Mouse (Mus musculus): ENCODE data around the gene Csrp1. TPM values are rescaled to one million over a fixed set of nuclear protein-coding genes. Genes with fewer than 3 reads are reported as not detected.
A peak's percentile ranks its signal among the peaks of the same experiment; 100 is the strongest.

Gene Csrp1
- polyA plus RNA-seq, 1 experiment from 2014 or later, result 24.9 TPM

GRCm38 (mm10) chr1:135759685-135760084, 39.8 kb downstream of the Csrp1 start:
- WGBS, result 34% methylated on average over 4 of the region's 4 CpGs
- H3K36me3 ChIP-seq (ENCODE audit: control insufficient read depth, insufficient read depth, low read length), result no peaks in the 10 kb centered on the region
- H3K9ac ChIP-seq (ENCODE audit: low read length), result no peak overlapping the region
- H3K9me3 ChIP-seq (replicated peaks; ENCODE audit: control insufficient read depth, low read length), result no peaks in the 10 kb centered on the region
- ATAC-seq (no peak), DNase-seq (ENCODE audit: low spot score) (no peak)
- no peaks in the 10 kb centered on the region for H3K27me3 ChIP-seq (replicated peaks; ENCODE audit: control insufficient read depth, insufficient read depth, low read length)
- H3K4me1 ChIP-seq (ENCODE audit: control insufficient read depth, insufficient read depth, low read length), result no peaks in the 10 kb centered on the region
- no peak overlapping the region for H3K4me3 ChIP-seq (ENCODE audit: low read depth, low read length)
- no peak overlapping the region for H3K27ac ChIP-seq (ENCODE audit: low read depth, low read length)
- no peak overlapping the region for H3K4me2 ChIP-seq (ENCODE audit: low read length)

GRCm38 (mm10) chr1:135760216-135760615, 40.4 kb downstream of the Csrp1 start:
- H3K9me3 ChIP-seq (replicated peaks; ENCODE audit: control insufficient read depth, low read length), result no peaks in the 10 kb centered on the region
- no peak overlapping the region for H3K9ac ChIP-seq (ENCODE audit: low read length)
- H3K4me1 ChIP-seq (ENCODE audit: control insufficient read depth, insufficient read depth, low read length), result no peaks in the 10 kb centered on the region
- no peaks in the 10 kb centered on the region for H3K27me3 ChIP-seq (replicated peaks; ENCODE audit: control insufficient read depth, insufficient read depth, low read length)
- no peak overlapping the region for H3K27ac ChIP-seq (ENCODE audit: low read depth, low read length)
- ATAC-seq (no peak), DNase-seq (ENCODE audit: low spot score) (no peak)
- no peak overlapping the region for H3K4me3 ChIP-seq (ENCODE audit: low read depth, low read length)
- no peak overlapping the region for H3K4me2 ChIP-seq (ENCODE audit: low read length)
- WGBS, result 74% methylated on average over 8 of the region's 8 CpGs
- no peaks in the 10 kb centered on the region for H3K36me3 ChIP-seq (ENCODE audit: control insufficient read depth, insufficient read depth, low read length)

GRCm38 (mm10) chr1:135761728-135762127, 41.9 kb downstream of the Csrp1 start:
- no peaks in the 10 kb centered on the region for H3K9me3 ChIP-seq (replicated peaks; ENCODE audit: control insufficient read depth, low read length)
- H3K4me1 ChIP-seq (ENCODE audit: control insufficient read depth, insufficient read depth, low read length), result peaks cover 4% of the 10 kb centered on the region
- no peak overlapping the region for H3K27ac ChIP-seq (ENCODE audit: low read depth, low read length)
- no peak overlapping the region for H3K4me2 ChIP-seq (ENCODE audit: low read length)
- no peaks in the 10 kb centered on the region for H3K27me3 ChIP-seq (replicated peaks; ENCODE audit: control insufficient read depth, insufficient read depth, low read length)
- no peak overlapping the region for H3K4me3 ChIP-seq (ENCODE audit: low read depth, low read length)
- H3K9ac ChIP-seq (ENCODE audit: low read length), result no peak overlapping the region
- DNase-seq (ENCODE audit: low spot score) (no peak), ATAC-seq (no peak)
- H3K36me3 ChIP-seq (ENCODE audit: control insufficient read depth, insufficient read depth, low read length), result no peaks in the 10 kb centered on the region
- 92% methylated on average over 5 of the region's 5 CpGs for WGBS

- H3K9me3 ChIP-seq (replicated peaks; ENCODE audit: control insufficient read depth, low read length), result no peaks in the 10 kb centered on the region
- no peak overlapping the region for H3K27ac ChIP-seq (ENCODE audit: low read depth, low read length)
- H3K36me3 ChIP-seq (ENCODE audit: control insufficient read depth, insufficient read depth, low read length), result no peaks in the 10 kb centered on the region
- H3K4me3 ChIP-seq (ENCODE audit: low read depth, low read length), result no peak overlapping the region
- no peak for ATAC-seq
- no peak overlapping the region for H3K4me2 ChIP-seq (ENCODE audit: low read length)
- DNase-seq (ENCODE audit: low spot score), result no peak
- H3K4me1 ChIP-seq (ENCODE audit: control insufficient read depth, insufficient read depth, low read length), result peaks cover 10% of the 10 kb centered on the region
- WGBS, result 77% methylated on average over 9 of the region's 9 CpGs
- H3K27me3 ChIP-seq (replicated peaks; ENCODE audit: control insufficient read depth, insufficient read depth, low read length), result no peaks in the 10 kb centered on the region
- H3K9ac ChIP-seq (ENCODE audit: low read length), result no peak overlapping the region
Measured at GRCm38 (mm10) chr1:135763503-135764205, 43.8 kb downstream of the Csrp1 start.

- WGBS, result 69% methylated on average over 2 of the region's 2 CpGs
- Histone ChIP-seq H3K4me1 (ENCODE audit: control insufficient read depth, insufficient read depth, low read length) (peaks cover 10% of the 10 kb centered on the region), H3K36me3 (ENCODE audit: control insufficient read depth, insufficient read depth, low read length) (no peaks in the 10 kb centered on the region), H3K4me2 (ENCODE audit: low read length) (no peak overlapping the region), H3K4me3 (ENCODE audit: low read depth, low read length) (no peak overlapping the region), H3K27me3 (replicated peaks; ENCODE audit: control insufficient read depth, insufficient read depth, low read length) (no peaks in the 10 kb centered on the region), H3K9ac (ENCODE audit: low read length) (no peak overlapping the region), H3K27ac (ENCODE audit: low read depth, low read length) (no peak overlapping the region), H3K9me3 (replicated peaks; ENCODE audit: control insufficient read depth, low read length) (no peaks in the 10 kb centered on the region)
- DNase-seq (ENCODE audit: low spot score) (no peak), ATAC-seq (no peak)
Measured at GRCm38 (mm10) chr1:135764206-135764528, 44.3 kb downstream of the Csrp1 start.

- ATAC-seq, result peak; percentile 88
- Histone ChIP-seq H3K9me3 (replicated peaks; ENCODE audit: control insufficient read depth, low read length) (no peaks in the 10 kb centered on the region), H3K4me3 (ENCODE audit: low read depth, low read length) (peak within 1 kb of the TSS; percentile 57), H3K4me2 (ENCODE audit: low read length) (peak within 1 kb of the TSS; percentile 97), H3K36me3 (ENCODE audit: control insufficient read depth, insufficient read depth, low read length) (no peaks in the 10 kb centered on the region), H3K27me3 (replicated peaks; ENCODE audit: control insufficient read depth, insufficient read depth, low read length) (no peaks in the 10 kb centered on the region), H3K4me1 (ENCODE audit: control insufficient read depth, insufficient read depth, low read length) (peaks cover 10% of the 10 kb centered on the region), H3K9ac (ENCODE audit: low read length) (peak within 1 kb of the TSS; percentile 80), H3K27ac (ENCODE audit: low read depth, low read length) (peak within 1 kb of the TSS; percentile 60; the same call in 1 of the 2 replicates)
- peak; percentile 64 for DNase-seq (ENCODE audit: low spot score)
- WGBS, result under 1% methylated on average over 82 of the region's 90 CpGs
Measured at GRCm38 (mm10) chr1:135765645-135766591, 46.1 kb downstream of the Csrp1 start, which contains the start of gene Phlda3. TSS of gene Phlda3 (plus strand) at chr1:135766119.

- H3K36me3 ChIP-seq (ENCODE audit: control insufficient read depth, insufficient read depth, low read length), result no peaks in the 10 kb centered on the region
- peak overlapping the region; percentile 97 for H3K4me2 ChIP-seq (ENCODE audit: low read length)
- ATAC-seq (peak; percentile 10; the same call in 1 of the 2 replicates), DNase-seq (ENCODE audit: low spot score) (no peak)
- H3K9ac ChIP-seq (ENCODE audit: low read length), result peak overlapping the region; percentile 80
- 0 out of 2 replicates have a peak overlapping the region, but pooled peaks have one; percentile 60 for H3K27ac ChIP-seq (ENCODE audit: low read depth, low read length)
- WGBS, result 31% methylated on average over 30 of the region's 30 CpGs
- no peaks in the 10 kb centered on the region for H3K27me3 ChIP-seq (replicated peaks; ENCODE audit: control insufficient read depth, insufficient read depth, low read length)
- H3K9me3 ChIP-seq (replicated peaks; ENCODE audit: control insufficient read depth, low read length), result no peaks in the 10 kb centered on the region
- peak overlapping the region; percentile 57 for H3K4me3 ChIP-seq (ENCODE audit: low read depth, low read length)
- H3K4me1 ChIP-seq (ENCODE audit: control insufficient read depth, insufficient read depth, low read length), result peaks cover 10% of the 10 kb centered on the region
Measured at GRCm38 (mm10) chr1:135766592-135767306, 46.9 kb downstream of the Csrp1 start.

- H3K9me3 ChIP-seq (replicated peaks; ENCODE audit: control insufficient read depth, low read length), result no peaks in the 10 kb centered on the region
- H3K9ac ChIP-seq (ENCODE audit: low read length), result no peak overlapping the region
- H3K4me1 ChIP-seq (ENCODE audit: control insufficient read depth, insufficient read depth, low read length), result peaks cover 10% of the 10 kb centered on the region
- WGBS, result 75% methylated on average over 4 of the region's 4 CpGs
- H3K36me3 ChIP-seq (ENCODE audit: control insufficient read depth, insufficient read depth, low read length), result no peaks in the 10 kb centered on the region
- H3K27ac ChIP-seq (ENCODE audit: low read depth, low read length), result no peak overlapping the region
- DNase-seq (ENCODE audit: low spot score) (no peak), ATAC-seq (no peak)
- peak overlapping the region; percentile 97 for H3K4me2 ChIP-seq (ENCODE audit: low read length)
- no peaks in the 10 kb centered on the region for H3K27me3 ChIP-seq (replicated peaks; ENCODE audit: control insufficient read depth, insufficient read depth, low read length)
- peak overlapping the region; percentile 57; the same call in 1 of the 2 replicates for H3K4me3 ChIP-seq (ENCODE audit: low read depth, low read length)
Measured at GRCm38 (mm10) chr1:135767324-135767890, 47.5 kb downstream of the Csrp1 start.
